Mouse (Mus musculus) cortical plate, adult 2 months (tissue): ENCODE data around the gene Tnfrsf9. TPM values are rescaled to one million over a fixed set of nuclear protein-coding genes. Genes with fewer than 3 reads are reported as not detected.

Experiments used
- H3K27ac ChIP-seq: fragments of 200-500 bp; 2 replicates; pipeline ENCODE4 v1.5.1; 2012; ENCODE audit warnings: low read length, control low read depth, inconsistent platforms; ENCODE audit not compliant: insufficient read depth
- H3K4me1 ChIP-seq: fragments of 200-500 bp; 2 replicates; pipeline ENCODE4 v1.6.1; 2011; ENCODE audit warnings: low read length; ENCODE audit not compliant: control insufficient read depth, insufficient read depth
- H3K4me3 ChIP-seq: fragments of 200-500 bp; 2 replicates; pipeline ENCODE4 v1.5.1; 2011; ENCODE audit warnings: mild to moderate bottlenecking, low read length, control low read depth; ENCODE audit not compliant: insufficient read depth
- CTCF ChIP-seq: fragments of 200-500 bp; IDR thresholded peaks from 2 replicates; pipeline ENCODE4 v1.5.1; 2011; ENCODE audit warnings: mild to moderate bottlenecking, control low read depth, low read length; ENCODE audit not compliant: insufficient read depth; ENCODE audit errors: extremely low read depth
- POLR2A ChIP-seq: fragments of 200-500 bp; IDR thresholded peaks from 2 replicates; pipeline ENCODE4 v1.6.1; 2011; ENCODE audit warnings: mild to moderate bottlenecking, low read length, control low read depth; ENCODE audit not compliant: insufficient read depth; ENCODE audit errors: extremely low read depth
- polyA plus RNA-seq: library from polyadenylated mRNA; depleted of rRNA; stranded (reverse); fragments of >200 nt; gene quantifications from 2 replicates; pipeline ENCODE4 v1.2.3, GENCODE M21; 2012

The Tnfrsf9 gene
- polyA plus RNA-seq, 1 experiment, result 0.71 TPM

- no peak for TF ChIP-seq POLR2A
- TF ChIP-seq CTCF, result no peak
- Histone ChIP-seq H3K4me1 (no peaks in the 10 kb centered on the region), H3K27ac (no peak overlapping the region), H3K4me3 (no peak overlapping the region)
These were observed 10.6 kb downstream of the Tnfrsf9 start for GRCm38 (mm10) chr4:150924936-150925335.

GRCm38 (mm10) chr4:150925923-150926322 lies 11.6 kb downstream of the Tnfrsf9 start:
- H3K4me3 ChIP-seq, result no peak overlapping the region
- no peaks in the 10 kb centered on the region for H3K4me1 ChIP-seq
- TF ChIP-seq POLR2A (no peak), CTCF (no peak)

GRCm38 (mm10) chr4:150926924-150927705 lies 12.8 kb downstream of the Tnfrsf9 start:
- H3K27ac ChIP-seq, result no peak overlapping the region
- TF ChIP-seq CTCF (no peak), POLR2A (no peak)
- H3K4me3 ChIP-seq, result no peak overlapping the region
- H3K4me1 ChIP-seq, result no peaks in the 10 kb centered on the region

More at GRCm38 (mm10) chr4:150925923-150926322, 11.6 kb downstream of the Tnfrsf9 start:
- no peak overlapping the region for H3K27ac ChIP-seq

GRCm38 (mm10) chr4:150927789-150928188 lies 13.4 kb downstream of the Tnfrsf9 start:
- no peak overlapping the region for H3K27ac ChIP-seq

GRCm38 (mm10) chr4:150933503-150933902 lies 19.1 kb downstream of the Tnfrsf9 start:
- peaks cover 4% of the 10 kb centered on the region for H3K4me1 ChIP-seq
- no peak overlapping the region for H3K4me3 ChIP-seq
- H3K27ac ChIP-seq, result no peak overlapping the region
- TF ChIP-seq CTCF (no peak), POLR2A (no peak)

More at GRCm38 (mm10) chr4:150927789-150928188, 13.4 kb downstream of the Tnfrsf9 start:
- Histone ChIP-seq H3K4me3 (no peak overlapping the region), H3K4me1 (no peaks in the 10 kb centered on the region)
- TF ChIP-seq CTCF (no peak), POLR2A (no peak)

- H3K27ac ChIP-seq, result peak overlapping the region; percentile 62
- H3K4me3 ChIP-seq, result peak overlapping the region; percentile 20
- peaks cover 6% of the 10 kb centered on the region for H3K4me1 ChIP-seq
- TF ChIP-seq POLR2A, result no peak
- no peak for TF ChIP-seq CTCF
These were observed 23.1 kb downstream of the Tnfrsf9 start for GRCm38 (mm10) chr4:150937293-150938062.

- H3K4me3 ChIP-seq, result peak overlapping the region; percentile 20
- TF ChIP-seq POLR2A (no peak), CTCF (no peak)
- H3K4me1 ChIP-seq, result peaks cover 6% of the 10 kb centered on the region
- H3K27ac ChIP-seq, result peak overlapping the region; percentile 62; the same call in 1 of the 2 replicates
These were observed 23.7 kb downstream of the Tnfrsf9 start for GRCm38 (mm10) chr4:150938063-150938452.

GRCm38 (mm10) chr4:150939991-150940651 lies 25.8 kb downstream of the Tnfrsf9 start:
- H3K4me1 ChIP-seq, result peaks cover 6% of the 10 kb centered on the region
- no peak for TF ChIP-seq CTCF
- TF ChIP-seq POLR2A, result no peak
- H3K27ac ChIP-seq, result peak overlapping the region; percentile 53; the same call in 1 of the 2 replicates
- H3K4me3 ChIP-seq, result no peak overlapping the region

- Histone ChIP-seq H3K27ac (no peak overlapping the region), H3K4me1 (peaks cover 1% of the 10 kb centered on the region; the same call in 1 of the 2 replicates), H3K4me3 (no peak overlapping the region)
- TF ChIP-seq CTCF (no peak), POLR2A (no peak)
These were observed 30.3 kb downstream of the Tnfrsf9 start for GRCm38 (mm10) chr4:150944707-150945106.
